Mouse (Mus musculus) left cerebral cortex, adult 18-20 months (tissue): ENCODE results near the gene BC061237. TPM values are rescaled to one million over a fixed set of nuclear protein-coding genes. Genes with fewer than 3 reads are reported as not detected.
"Not testable (repeated sequence)": the region's sequence is repeated elsewhere in the genome, so short reads cannot be mapped to it uniquely, and the experiment has no call there.

Experiments
- DNase-seq, 2 experiments: peaks; one replicate each; pipeline ENCODE4 v3.0.0; 2021 to 2022; ENCODE audit warnings: low spot score in 2 of 2, mixed read lengths in 1 of 2
- long read RNA-seq, 2 experiments: library from polyadenylated mRNA; stranded (forward); transcript quantifications; one replicate each; pipeline ENCODE4 v2.0.0; 2021
- total RNA-seq, 2 experiments: library from RNA; stranded (reverse); gene quantifications; 2 replicates each; pipeline ENCODE4 v1.2.3; 2021

The BC061237 gene
- not detected for total RNA-seq
- long read RNA-seq, experiment 1 = 0 reads
- long read RNA-seq, experiment 2 = 0 reads

DNA sequence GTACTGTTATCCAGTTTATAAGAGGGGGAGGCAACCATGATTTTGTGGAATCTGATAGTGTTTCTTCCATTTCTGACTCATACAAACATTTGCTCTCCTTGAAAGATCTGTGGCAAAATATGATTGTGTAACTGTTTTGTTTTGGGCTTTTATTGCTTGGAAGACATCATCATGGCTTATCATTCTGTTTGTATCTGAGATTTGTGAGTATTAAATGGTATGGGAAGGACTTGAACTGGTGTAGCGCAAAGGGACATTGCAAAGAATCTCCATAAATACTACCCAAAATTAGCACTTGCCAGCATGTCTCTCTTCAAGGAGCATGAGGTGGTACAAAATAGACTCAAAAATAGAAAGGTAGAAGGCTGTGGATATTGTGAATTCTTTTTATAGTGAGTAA lies at the start of gene BC061237:
Gene BC061237, plus strand, starts transcription at position 301 of the 400 bp plus-strand sequence.
- not testable (repeated sequence) for DNase-seq

DNA sequence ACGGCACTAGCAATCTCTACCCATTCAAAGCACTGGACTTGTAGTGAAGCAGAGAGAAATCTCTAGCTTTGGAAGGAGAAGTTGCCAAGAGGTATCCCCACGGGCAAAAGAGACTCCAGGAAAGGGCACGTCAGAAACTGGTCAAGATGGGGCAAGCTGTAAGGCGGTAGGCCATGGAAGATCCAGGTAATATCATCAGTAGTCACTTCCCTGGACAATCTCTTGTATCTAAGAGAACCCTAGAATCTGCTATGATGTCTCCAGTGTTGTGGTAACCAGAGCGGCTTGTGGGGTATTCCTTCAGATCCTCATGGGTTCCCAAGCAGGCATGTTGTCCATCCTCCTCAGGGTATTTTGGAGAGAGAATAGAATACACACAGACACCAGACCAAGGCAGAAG lies 25.7 kb downstream of the BC061237 start, which contains the start of gene Gm17093:
Gene Gm17093, plus strand, starts transcription at position 301 of the 400 bp plus-strand sequence.
- DNase-seq = not testable (repeated sequence)

DNA sequence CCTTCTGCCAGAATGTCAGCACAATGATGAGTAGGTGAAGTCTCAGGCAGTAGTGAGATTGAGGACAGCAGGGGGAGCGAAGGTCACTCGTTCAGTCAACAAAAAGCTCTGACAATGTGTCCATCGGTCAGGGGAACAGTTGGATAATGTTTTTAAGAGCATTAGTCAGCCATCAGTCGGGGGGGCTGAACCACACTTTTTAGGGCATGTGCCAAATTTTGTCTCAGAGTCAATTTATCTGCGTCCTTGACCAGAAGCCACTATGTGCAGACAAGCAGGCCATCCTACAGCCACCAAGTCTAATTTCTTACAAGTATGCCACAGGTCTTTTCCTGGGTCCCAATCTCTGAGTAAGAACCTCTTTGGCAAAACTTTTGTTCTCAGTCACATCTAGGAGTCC lies 55.7 kb downstream of the BC061237 start:
- DNase-seq = not testable (repeated sequence)

Other genes starting within 250 kb of the BC061237 start
- not detected for gene Gm8220, start 206.9 kb upstream of the BC061237 start, total RNA-seq
- gene Gm5930, start 153.9 kb upstream of the BC061237 start, total RNA-seq = not detected
- not detected for gene Gm8229, start 127.1 kb upstream of the BC061237 start, total RNA-seq
- gene Gm3371, start 81.8 kb upstream of the BC061237 start, total RNA-seq = not detected
- not detected for gene Gm8232, start 58.8 kb upstream of the BC061237 start, total RNA-seq
- gene Gm17093, start 25.8 kb downstream of the BC061237 start, total RNA-seq = not detected
- gene Gm8247, start 90.7 kb downstream of the BC061237 start, total RNA-seq = not detected
- gene Gm5624, start 135.5 kb downstream of the BC061237 start, total RNA-seq = not detected
- not detected for gene Gm8257, start 214.0 kb downstream of the BC061237 start, total RNA-seq